Mouse (Mus musculus): ENCODE data around the gene Clcnkb.

Gene Clcnkb

GRCm38 (mm10) chr4:141404518-141405313 lies 11.1 kb downstream of the Clcnkb start:
- DNase-seq (ENCODE audit: low spot score in 2 of 2) = peak; percentile 78 to 89

DNA sequence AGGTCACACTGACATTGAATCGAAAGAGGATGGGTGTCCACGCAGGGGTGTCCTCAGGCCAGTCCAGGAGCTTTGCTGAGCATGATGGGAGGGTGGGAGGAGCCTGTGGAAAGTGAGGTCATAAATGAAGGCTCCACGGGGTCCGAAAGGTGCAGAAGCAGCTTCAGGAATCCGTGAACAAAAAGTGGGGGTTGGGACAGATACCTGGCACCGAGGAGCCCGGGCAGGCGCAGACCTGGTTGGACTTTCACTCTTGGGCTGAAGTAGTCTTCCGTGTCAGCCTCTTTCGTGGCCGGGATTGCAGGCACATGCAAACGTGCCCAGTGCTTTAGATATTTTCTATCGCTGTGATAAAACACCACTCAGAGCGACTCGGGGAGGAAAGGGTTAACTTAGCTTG lies 15.6 kb downstream of the Clcnkb start:
- no peak for DNase-seq (ENCODE audit: low spot score in 2 of 2)

- no peak for DNase-seq (ENCODE audit: low spot score in 2 of 2)
These were observed 17.3 kb downstream of the Clcnkb start, which contains the start of gene Clcnka for GRCm38 (mm10) chr4:141398545-141398944. Gene Clcnka (minus strand): TSS chr4:141398724.

- no peak for DNase-seq (ENCODE audit: low spot score in 2 of 2)
These were observed 18.0 kb downstream of the Clcnkb start for GRCm38 (mm10) chr4:141397861-141398260.

- no peak for DNase-seq (ENCODE audit: low spot score in 2 of 2)
These were observed 21.1 kb downstream of the Clcnkb start for GRCm38 (mm10) chr4:141394751-141395150.

GRCm38 (mm10) chr4:141391293-141391692 lies 24.5 kb downstream of the Clcnkb start:
- DNase-seq (ENCODE audit: low spot score in 2 of 2) = no peak

GRCm38 (mm10) chr4:141389366-141390150 lies 26.3 kb downstream of the Clcnkb start:
- DNase-seq (ENCODE audit: low spot score in 2 of 2) = no peak

DNA sequence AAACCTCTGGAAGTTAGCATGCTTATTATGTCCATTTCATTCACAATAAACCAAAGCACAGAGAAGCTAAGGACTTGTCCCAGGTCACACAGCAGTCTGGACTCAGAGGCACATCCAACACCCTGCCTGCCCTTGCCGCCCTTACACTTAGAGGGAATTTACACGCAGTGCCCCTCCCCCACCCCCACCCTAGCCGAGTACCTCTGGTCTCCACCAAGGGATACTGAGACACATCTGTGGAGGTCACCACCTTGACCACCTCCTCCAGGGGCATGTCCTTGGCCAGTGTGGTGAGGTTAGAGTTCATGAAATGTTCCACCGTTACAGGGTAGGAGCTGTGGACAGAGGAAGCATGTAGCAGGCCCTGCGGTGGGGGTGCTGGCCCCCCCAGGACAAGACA lies 27.9 kb downstream of the Clcnkb start:
- no peak for DNase-seq (ENCODE audit: low spot score in 2 of 2)

GRCm38 (mm10) chr4:141387093-141387784 lies 28.6 kb downstream of the Clcnkb start:
- peak in 1 of 2 experiments; percentile 69 for DNase-seq (ENCODE audit: low spot score in 2 of 2)

GRCm38 (mm10) chr4:141386150-141386549 lies 29.7 kb downstream of the Clcnkb start:
- DNase-seq (ENCODE audit: low spot score in 2 of 2) = no peak

DNA sequence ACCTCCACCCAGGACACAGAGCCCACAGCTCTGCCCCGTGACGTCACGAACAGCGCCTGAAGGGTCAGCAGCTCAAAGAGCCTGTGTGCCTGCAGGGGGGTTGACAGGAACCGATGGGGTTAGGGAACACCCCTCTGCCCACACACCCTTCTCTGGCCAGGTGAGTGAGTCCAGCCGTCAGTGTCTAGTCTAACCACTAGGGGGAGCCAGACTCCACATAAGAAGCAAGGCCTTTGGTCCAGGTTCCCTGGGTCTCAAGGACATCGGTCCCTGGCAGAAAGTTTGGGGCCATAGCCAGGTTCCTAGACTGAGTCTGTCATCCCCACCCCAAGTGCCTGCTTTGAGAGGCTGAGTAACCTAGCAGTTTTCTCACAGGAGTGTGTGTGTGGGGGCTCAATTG lies 30.5 kb downstream of the Clcnkb start:
- no peak for DNase-seq (ENCODE audit: low spot score in 2 of 2)

DNA sequence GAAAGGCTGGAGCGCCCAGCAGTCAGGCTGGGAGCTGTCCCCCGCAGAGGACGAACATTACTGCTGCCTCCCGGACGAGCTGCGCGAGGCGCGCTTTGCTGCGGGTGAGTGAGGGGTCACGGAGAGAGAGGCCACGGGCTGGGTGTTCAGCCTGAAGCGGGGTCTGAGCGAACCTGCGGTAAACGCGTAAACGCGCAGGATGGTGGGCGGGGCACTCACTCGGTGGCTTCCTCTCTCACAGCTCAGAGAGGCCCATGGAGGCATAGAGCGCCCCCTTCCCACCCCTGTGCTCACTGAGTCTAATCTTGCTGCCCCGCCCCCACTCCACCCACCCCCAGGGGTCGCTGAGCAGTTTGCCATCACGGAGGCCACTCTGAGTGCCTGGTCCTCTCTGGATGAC lies 33.4 kb downstream of the Clcnkb start:
- no peak for DNase-seq (ENCODE audit: low spot score in 2 of 2)

DNA sequence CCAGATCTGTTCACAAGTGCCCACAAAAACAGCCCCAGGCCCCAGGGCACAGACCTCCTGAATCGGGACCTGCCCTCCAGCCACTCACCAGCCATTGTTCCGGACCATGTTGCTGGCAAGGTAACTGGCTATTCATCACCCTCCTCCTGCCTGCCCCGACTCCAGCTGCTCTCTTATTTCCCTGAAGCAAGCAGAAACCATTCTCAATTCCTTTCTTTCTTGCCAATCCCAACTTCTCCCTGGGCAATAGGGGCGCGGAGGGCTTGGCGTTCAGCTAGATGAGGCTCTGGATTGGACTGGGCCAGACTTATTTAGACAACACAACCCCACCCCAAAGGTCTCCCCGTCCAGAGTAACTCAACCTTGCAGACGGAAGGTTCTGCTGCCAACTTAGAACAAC lies 36.1 kb downstream of the Clcnkb start:
- DNase-seq (ENCODE audit: low spot score in 2 of 2) = no peak

DNA sequence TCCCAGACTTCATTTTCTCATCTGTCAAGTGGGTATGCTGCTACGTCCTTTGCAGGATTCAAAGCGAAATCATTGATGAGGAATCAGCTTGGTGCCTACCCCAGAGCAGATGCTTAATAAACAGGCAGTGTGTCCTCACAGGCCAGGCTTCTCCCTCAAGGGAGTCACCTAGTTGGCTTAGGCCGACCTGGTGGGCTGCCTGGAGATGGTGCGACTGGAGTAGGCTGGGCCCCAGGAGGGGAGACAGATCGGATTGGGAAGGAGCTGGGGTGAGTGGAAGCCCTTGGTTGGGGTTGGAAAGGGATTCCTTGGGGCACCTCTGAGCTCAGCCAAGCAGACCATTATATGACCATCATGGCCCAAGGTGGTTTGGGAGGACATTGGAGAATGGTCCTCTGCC lies 43.4 kb downstream of the Clcnkb start:
- no peak for DNase-seq (ENCODE audit: low spot score in 2 of 2)

DNA sequence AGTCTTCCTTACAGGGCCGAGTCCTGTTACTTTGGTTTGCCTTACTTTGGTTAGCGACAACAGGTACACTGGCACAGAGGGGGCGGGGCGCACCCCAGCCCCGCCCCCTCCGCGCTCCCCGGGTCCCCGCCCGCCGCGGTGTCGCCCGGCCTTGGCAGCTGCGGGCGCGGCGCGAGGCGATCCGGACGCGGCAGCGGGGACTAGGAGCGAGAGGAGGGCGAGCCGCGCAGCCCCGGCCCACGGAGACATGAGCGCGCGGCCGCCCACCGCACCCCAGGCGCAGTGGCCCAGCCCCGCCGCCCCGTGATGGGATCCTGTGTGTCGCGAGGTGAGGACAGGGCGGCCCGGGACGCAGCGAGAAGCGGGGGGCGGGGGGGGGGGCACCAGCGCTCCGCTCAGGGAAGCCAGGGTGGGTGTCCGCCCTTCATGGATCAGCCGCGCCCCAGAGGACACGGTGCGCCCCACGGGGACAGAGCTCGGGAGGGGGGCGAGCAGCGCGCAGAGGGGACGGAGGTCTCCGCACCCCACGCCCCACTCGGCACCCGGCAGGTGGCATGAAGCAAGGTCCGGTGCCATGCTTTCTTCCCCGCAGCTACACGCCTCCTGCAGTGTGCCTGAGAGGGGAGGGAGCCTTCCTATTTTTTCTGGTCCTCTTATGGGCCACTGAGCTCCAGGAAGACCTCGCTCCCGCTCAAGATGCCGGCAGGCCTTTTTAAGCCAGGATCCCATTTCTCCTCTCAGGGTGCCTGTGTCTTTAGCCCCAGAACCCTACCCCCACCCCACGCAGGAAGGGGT lies 47.6 kb downstream of the Clcnkb start, which contains the start of gene Fam131c:
Fam131c (plus strand) TSS at position 224 of the 795 bp plus-strand sequence.
- DNase-seq (ENCODE audit: low spot score in 2 of 2) = no peak

DNA sequence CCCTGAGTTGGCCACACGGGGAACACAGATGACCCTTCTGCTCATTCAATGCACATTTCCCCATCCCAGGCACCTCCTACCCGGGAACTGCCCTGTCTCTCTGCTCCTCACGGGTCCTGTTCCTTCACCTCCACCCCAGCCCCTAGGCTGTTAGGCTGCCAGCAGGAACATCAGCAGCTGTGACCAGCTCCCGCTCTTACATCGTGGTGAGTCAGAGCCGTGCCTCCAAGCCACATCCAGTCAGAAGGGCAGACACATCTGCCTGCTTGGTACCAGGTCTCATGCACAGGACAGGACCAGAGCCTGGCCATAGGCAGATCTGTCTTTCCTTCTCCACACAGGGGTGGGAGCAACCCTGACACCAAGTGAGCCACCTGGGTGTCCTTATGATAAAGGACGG lies 49.9 kb downstream of the Clcnkb start:
- no peak for DNase-seq (ENCODE audit: low spot score in 2 of 2)

DNA sequence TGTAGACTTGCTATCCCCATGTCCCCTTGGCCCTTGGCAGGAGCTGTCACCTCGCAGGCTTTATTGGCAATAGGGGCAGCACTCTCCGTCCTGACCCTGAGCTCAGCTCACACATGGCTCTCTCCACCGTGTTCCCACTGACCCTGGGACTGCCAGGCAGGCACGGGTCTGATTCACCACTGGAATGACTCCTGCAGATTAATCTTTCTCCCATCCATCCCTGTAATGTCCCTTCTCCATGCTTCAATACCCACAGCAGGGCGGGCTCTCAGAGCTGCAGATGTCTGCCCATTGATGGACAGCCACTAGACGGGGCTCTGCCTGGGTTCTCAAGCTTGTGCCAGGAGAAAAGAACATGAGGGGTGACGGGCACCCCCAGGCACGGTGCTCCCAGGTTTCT lies 50.7 kb downstream of the Clcnkb start:
- no peak for DNase-seq (ENCODE audit: low spot score in 2 of 2)

DNA sequence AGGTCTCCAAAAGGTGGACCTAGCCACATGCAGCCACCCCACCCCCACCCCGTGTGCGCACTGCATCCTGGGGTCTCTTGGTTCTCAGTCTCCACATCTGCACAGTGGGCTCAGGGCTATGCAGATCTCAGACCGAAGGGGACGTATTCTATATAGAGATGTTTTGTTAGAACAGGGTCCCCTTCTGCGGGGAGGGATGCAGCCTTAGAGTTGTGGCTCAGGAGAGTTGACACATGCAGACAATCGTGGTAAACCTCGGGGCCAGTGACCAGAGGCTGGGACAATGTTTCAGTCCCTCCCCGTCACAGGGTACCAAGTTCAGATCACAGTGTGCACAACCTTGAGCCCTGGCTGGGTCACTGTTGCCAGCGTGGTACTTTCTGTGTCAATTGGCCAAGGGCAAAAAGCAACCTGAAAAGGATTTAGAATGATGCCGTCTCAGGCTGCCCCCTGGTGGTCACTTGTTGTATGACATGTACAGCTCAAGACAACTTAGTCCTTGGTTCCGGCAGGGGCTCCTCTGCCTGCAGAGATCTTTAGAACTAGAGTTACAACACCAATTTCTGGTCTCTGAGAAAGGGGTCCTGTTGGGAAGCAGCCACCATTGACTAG lies 52.8 kb downstream of the Clcnkb start:
- peak; percentile 42 to 74 for DNase-seq (ENCODE audit: low spot score in 2 of 2)

DNA sequence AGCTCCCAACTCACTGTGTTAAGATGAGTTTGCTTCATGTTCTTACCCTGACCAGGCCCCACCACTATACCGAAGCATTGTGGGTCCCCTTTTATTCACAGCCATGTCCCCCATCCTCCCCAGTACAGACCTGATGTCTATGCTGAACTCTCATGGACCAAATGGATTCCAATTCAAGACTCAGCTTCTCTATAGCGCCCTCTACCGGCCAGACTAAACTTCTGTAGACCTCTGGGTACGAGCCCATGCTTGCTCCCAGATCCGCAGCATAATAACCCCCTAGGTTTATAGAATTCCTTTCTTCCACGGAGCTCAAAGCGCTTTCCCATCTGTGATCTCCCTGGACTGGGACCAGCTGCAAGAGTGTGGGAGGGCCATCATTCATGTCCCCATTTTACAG lies 55.0 kb downstream of the Clcnkb start:
- no peak for DNase-seq (ENCODE audit: low spot score in 2 of 2)

DNA sequence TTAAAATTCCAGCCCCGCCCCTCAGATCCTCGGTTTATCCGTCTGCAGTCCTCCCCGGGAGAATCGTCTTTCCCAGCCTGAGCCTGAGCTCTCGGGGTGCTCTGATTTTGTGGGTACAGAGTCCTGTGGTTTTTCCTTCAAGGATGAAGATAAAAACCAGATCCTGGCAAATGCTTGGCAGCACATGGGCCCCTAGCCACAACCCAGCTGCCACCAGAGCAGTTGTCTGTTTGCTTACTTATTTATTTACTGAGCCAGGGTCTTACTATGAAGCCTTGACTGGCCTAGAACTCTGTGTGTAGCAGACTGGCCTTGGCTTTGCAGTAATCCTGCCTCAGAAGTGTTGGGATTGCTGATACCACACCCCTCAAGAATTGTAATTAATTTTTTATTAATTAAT lies 56.6 kb downstream of the Clcnkb start:
- no peak for DNase-seq (ENCODE audit: low spot score in 2 of 2)

DNA sequence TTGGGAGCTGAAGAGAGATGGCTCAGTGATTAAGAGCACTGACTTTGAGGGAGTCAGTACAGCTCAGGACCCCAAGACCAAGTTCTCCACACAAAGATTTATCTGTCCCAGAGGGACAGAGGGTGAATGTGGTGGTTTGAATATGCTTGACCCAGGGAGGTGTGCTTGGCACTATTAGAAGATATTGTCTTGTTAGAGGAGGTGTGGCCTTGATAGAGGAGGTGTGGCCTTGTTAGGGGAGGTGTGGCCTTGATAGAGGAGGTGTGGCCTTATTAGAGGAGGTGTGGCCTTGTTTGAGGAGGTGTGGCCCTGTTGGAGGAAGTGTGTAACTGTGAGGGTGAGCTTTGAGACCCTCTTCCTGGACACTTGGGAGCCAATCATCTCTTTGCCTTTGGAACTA lies 58.0 kb downstream of the Clcnkb start:
- DNase-seq (ENCODE audit: low spot score in 2 of 2) = no peak
